Mouse (Mus musculus) ES-E14 (cell line): ENCODE data around the gene Sys1.

ENCODE experiments used
- CHD2 ChIP-seq: IDR thresholded peaks from 2 replicates; pipeline ENCODE4 v1.6.1; 2014; ENCODE audit warnings: mild to moderate bottlenecking, low read depth, low read length, inconsistent platforms
- HCFC1 ChIP-seq: IDR thresholded peaks from 2 replicates; pipeline ENCODE4 v1.6.1; 2012; ENCODE audit warnings: low read length, inconsistent platforms, borderline replicate concordance; ENCODE audit not compliant: insufficient read depth
- MAFK ChIP-seq: IDR thresholded peaks from 2 replicates; pipeline ENCODE4 v1.6.1; 2014; ENCODE audit warnings: mild to moderate bottlenecking, low read depth, low read length, inconsistent platforms; ENCODE audit not compliant: insufficient read depth
- ZC3H11A ChIP-seq: IDR thresholded peaks from 2 replicates; pipeline ENCODE4 v1.6.1; 2012; ENCODE audit warnings: low read depth, mild to moderate bottlenecking, inconsistent platforms, low read length, borderline replicate concordance
- ZNF384 ChIP-seq: IDR thresholded peaks from 2 replicates; pipeline ENCODE4 v1.6.1; 2012; ENCODE audit warnings: low read depth, low read length, inconsistent platforms

- TF ChIP-seq CHD2, result no peak
- no peak for TF ChIP-seq HCFC1
- no peak for TF ChIP-seq ZNF384
- TF ChIP-seq MAFK, result no peak
- no peak for TF ChIP-seq ZC3H11A
Observed at GRCm38 (mm10) chr2:164434681-164435080, 22.1 kb upstream of the Sys1 start.
